In the genomic region with DNA sequence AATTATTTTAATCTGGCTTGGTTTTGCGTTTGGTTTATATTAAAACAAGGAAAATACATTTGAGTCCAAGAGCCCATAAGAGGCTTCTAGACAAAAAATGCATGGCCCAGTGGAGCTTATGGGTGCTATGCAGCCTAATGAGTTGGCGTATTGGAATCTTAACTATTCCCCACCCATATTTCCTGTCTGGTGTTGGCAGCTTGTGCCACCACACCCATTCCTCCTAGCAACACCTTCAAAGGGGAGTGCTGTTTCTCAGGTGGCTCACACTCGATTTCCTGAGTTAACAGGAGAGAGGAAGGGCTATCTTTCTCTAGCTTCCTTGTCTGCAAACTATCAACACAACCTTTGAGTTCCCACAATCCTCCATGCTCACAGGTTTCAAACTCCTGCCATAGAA, we compare ENCODE assay signal across 13 mouse cellular contexts.
"Had no signal": no experiment of that assay in that cellular context is flagged by ENCODE, and none has a peak within 500 bp of the region (broad histone marks: within the 10 kb centered on the region; RNA-seq: fewer than 3 reads in every experiment).

No protein-coding gene starts in this region.

- DNase-seq: kidney, adult 8-10 months; kidney, postnatal 25 days; lung, adult 2 months; spleen, adult 18-20 months; thymus, postnatal 36 days had no signal

- H3K9me3 ChIP-seq: intestine, embryonic 15.5 days; limb, embryonic 10.5 days; liver, embryonic 15.5 days; midbrain, embryonic 13.5 days; neural tube, embryonic 12.5 days had no signal

- H3K36me3 ChIP-seq: intestine, embryonic 15.5 days; limb, embryonic 10.5 days; liver, embryonic 15.5 days; midbrain, embryonic 13.5 days; neural tube, embryonic 12.5 days had no signal

- H3K9ac ChIP-seq: intestine, embryonic 15.5 days; liver, embryonic 15.5 days; midbrain, embryonic 13.5 days; neural tube, embryonic 12.5 days had no signal

- ATAC-seq: intestine, embryonic 15.5 days; midbrain, embryonic 13.5 days had no signal

- H3K27me3 ChIP-seq: intestine, embryonic 15.5 days; liver, embryonic 15.5 days; midbrain, embryonic 13.5 days; neural tube, embryonic 12.5 days had no signal

- H3K4me2 ChIP-seq: intestine, embryonic 15.5 days; liver, embryonic 11.5 days; liver, embryonic 15.5 days; midbrain, embryonic 13.5 days; neural tube, embryonic 12.5 days had no signal

- H3K4me3 ChIP-seq: intestine, embryonic 15.5 days; layer of hippocampus, adult 2 months; limb, embryonic 10.5 days; liver, embryonic 15.5 days; midbrain, embryonic 13.5 days; myocyte; neural tube, embryonic 12.5 days had no signal

- H3K4me1 ChIP-seq: intestine, embryonic 15.5 days; liver, embryonic 15.5 days; midbrain, embryonic 13.5 days; neural tube, embryonic 12.5 days had no signal

- H3K27ac ChIP-seq: intestine, embryonic 15.5 days; layer of hippocampus, adult 2 months; limb, embryonic 10.5 days; liver, embryonic 15.5 days; midbrain, embryonic 13.5 days; neural tube, embryonic 12.5 days had no signal
